Mouse (Mus musculus): Measurements from ENCODE around the gene D430042O09Rik. TPM values are rescaled to one million over a fixed set of nuclear protein-coding genes. Genes with fewer than 3 reads are reported as not detected.

Gene D430042O09Rik
- polyA plus RNA-seq (2015; fragmentation: Nextera tagmentation; extraction: Ambion mirVana): 6.2 and 8.0 TPM in 2 replicates

- Histone ChIP-seq H3K27ac (peak within 1 kb of the TSS; percentile 92), H3K27me3 (no peaks in the 10 kb centered on the region), H3K4me3 (peak within 1 kb of the TSS; percentile 71), H3K36me3 (peaks cover 17% of the 10 kb centered on the region), H3K9ac (peak within 1 kb of the TSS; percentile 76), H3K9me3 (replicated peaks) (no peaks in the 10 kb centered on the region), H3K4me2 (peak within 1 kb of the TSS; percentile 66), H3K4me1 (replicated peaks) (peaks cover 35% of the 10 kb centered on the region)
- 0% methylated on average over 45 of the region's 45 CpGs for WGBS
- ATAC-seq (replicated peaks; ENCODE audit: insufficient number of reproducible peaks, insufficient read depth, low FRiP score, low read depth): peak; percentile 98
Measured at GRCm38 (mm10) chr7:125707593-125708022, at the start of gene D430042O09Rik, which contains the start of gene Gtf3c1. Gene D430042O09Rik, plus strand, starts transcription at chr7:125707888. Gene Gtf3c1, minus strand, starts transcription at chr7:125707780.

- ATAC-seq (replicated peaks; ENCODE audit: insufficient number of reproducible peaks, insufficient read depth, low FRiP score, low read depth): no peak; the same call in 1 of the 2 replicates
- H3K27me3 ChIP-seq: no peaks in the 10 kb centered on the region
- H3K9ac ChIP-seq: no peak overlapping the region
- peaks cover 92% of the 10 kb centered on the region for H3K36me3 ChIP-seq
- WGBS: 64% methylated on average over 3 of the region's 3 CpGs
- H3K4me2 ChIP-seq: no peak overlapping the region
- H3K4me1 ChIP-seq (replicated peaks): 0 out of 2 replicates have a peak, but pooled peaks cover 3% of the 10 kb centered on the region
- H3K4me3 ChIP-seq: no peak overlapping the region
- H3K9me3 ChIP-seq (replicated peaks): no peaks in the 10 kb centered on the region
- H3K27ac ChIP-seq: no peak overlapping the region
Measured at GRCm38 (mm10) chr7:125663654-125664053, 44.0 kb upstream of the D430042O09Rik start.

GRCm38 (mm10) chr7:125670865-125671264 is 36.8 kb upstream of the D430042O09Rik start:
- Histone ChIP-seq H3K36me3 (peaks cover 96% of the 10 kb centered on the region), H3K9me3 (replicated peaks) (no peaks in the 10 kb centered on the region), H3K4me3 (no peak overlapping the region), H3K4me2 (no peak overlapping the region), H3K27ac (no peak overlapping the region), H3K27me3 (no peaks in the 10 kb centered on the region), H3K4me1 (replicated peaks) (no peaks in the 10 kb centered on the region), H3K9ac (no peak overlapping the region)
- WGBS: 74% methylated on average over 6 of the region's 6 CpGs
- ATAC-seq (replicated peaks; ENCODE audit: insufficient number of reproducible peaks, insufficient read depth, low FRiP score, low read depth): no peak

GRCm38 (mm10) chr7:125671396-125671795 is 36.3 kb upstream of the D430042O09Rik start:
- no peaks in the 10 kb centered on the region for H3K4me1 ChIP-seq (replicated peaks)
- WGBS: 78% methylated on average over 8 of the region's 8 CpGs
- H3K9ac ChIP-seq: no peak overlapping the region
- no peak overlapping the region for H3K27ac ChIP-seq
- ATAC-seq (replicated peaks; ENCODE audit: insufficient number of reproducible peaks, insufficient read depth, low FRiP score, low read depth): no peak
- no peaks in the 10 kb centered on the region for H3K9me3 ChIP-seq (replicated peaks)
- H3K36me3 ChIP-seq: peaks cover 96% of the 10 kb centered on the region
- H3K4me3 ChIP-seq: no peak overlapping the region
- no peak overlapping the region for H3K4me2 ChIP-seq
- H3K27me3 ChIP-seq: no peaks in the 10 kb centered on the region

- Histone ChIP-seq H3K4me1 (replicated peaks) (no peaks in the 10 kb centered on the region), H3K9me3 (replicated peaks) (no peaks in the 10 kb centered on the region), H3K27ac (no peak overlapping the region), H3K9ac (no peak overlapping the region), H3K4me2 (no peak overlapping the region), H3K4me3 (no peak overlapping the region), H3K36me3 (peaks cover 97% of the 10 kb centered on the region), H3K27me3 (no peaks in the 10 kb centered on the region)
- 74% methylated on average over 2 of the region's 2 CpGs for WGBS
- ATAC-seq (replicated peaks; ENCODE audit: insufficient number of reproducible peaks, insufficient read depth, low FRiP score, low read depth): no peak
Measured at GRCm38 (mm10) chr7:125674916-125675315, 32.8 kb upstream of the D430042O09Rik start.

GRCm38 (mm10) chr7:125678756-125679155 is 28.9 kb upstream of the D430042O09Rik start:
- Histone ChIP-seq H3K36me3 (peaks cover 85% of the 10 kb centered on the region), H3K4me3 (no peak overlapping the region), H3K9me3 (replicated peaks) (no peaks in the 10 kb centered on the region), H3K27ac (no peak overlapping the region), H3K27me3 (no peaks in the 10 kb centered on the region), H3K4me1 (replicated peaks) (no peaks in the 10 kb centered on the region), H3K9ac (no peak overlapping the region), H3K4me2 (no peak overlapping the region)
- 72% methylated on average over 8 of the region's 8 CpGs for WGBS
- ATAC-seq (replicated peaks; ENCODE audit: insufficient number of reproducible peaks, insufficient read depth, low FRiP score, low read depth): no peak

GRCm38 (mm10) chr7:125679936-125680335 is 27.8 kb upstream of the D430042O09Rik start:
- peaks cover 77% of the 10 kb centered on the region for H3K36me3 ChIP-seq
- H3K4me2 ChIP-seq: no peak overlapping the region
- H3K9me3 ChIP-seq (replicated peaks): no peaks in the 10 kb centered on the region
- 82% methylated on average over 9 of the region's 9 CpGs for WGBS
- H3K9ac ChIP-seq: no peak overlapping the region
- no peak for ATAC-seq (replicated peaks; ENCODE audit: insufficient number of reproducible peaks, insufficient read depth, low FRiP score, low read depth)
- no peak overlapping the region for H3K27ac ChIP-seq
- no peak overlapping the region for H3K4me3 ChIP-seq
- H3K27me3 ChIP-seq: no peaks in the 10 kb centered on the region
- H3K4me1 ChIP-seq (replicated peaks): no peaks in the 10 kb centered on the region

GRCm38 (mm10) chr7:125690516-125690915 is 17.2 kb upstream of the D430042O09Rik start:
- WGBS: 82% methylated on average over 4 of the region's 4 CpGs
- Histone ChIP-seq H3K9me3 (replicated peaks) (no peaks in the 10 kb centered on the region), H3K27ac (no peak overlapping the region), H3K4me2 (no peak overlapping the region), H3K4me1 (replicated peaks) (no peaks in the 10 kb centered on the region), H3K9ac (no peak overlapping the region), H3K4me3 (no peak overlapping the region), H3K27me3 (no peaks in the 10 kb centered on the region), H3K36me3 (peaks cover 92% of the 10 kb centered on the region)
- ATAC-seq (replicated peaks; ENCODE audit: insufficient number of reproducible peaks, insufficient read depth, low FRiP score, low read depth): no peak

- Histone ChIP-seq H3K36me3 (peaks cover 98% of the 10 kb centered on the region), H3K27ac (no peak overlapping the region), H3K4me1 (replicated peaks) (no peaks in the 10 kb centered on the region), H3K9ac (no peak overlapping the region), H3K4me2 (no peak overlapping the region), H3K9me3 (replicated peaks) (peaks cover 4% of the 10 kb centered on the region; the same call in 1 of the 2 replicates), H3K27me3 (no peaks in the 10 kb centered on the region), H3K4me3 (no peak overlapping the region)
- WGBS: 82% methylated on average over 5 of the region's 5 CpGs
- ATAC-seq (replicated peaks; ENCODE audit: insufficient number of reproducible peaks, insufficient read depth, low FRiP score, low read depth): no peak
Measured at GRCm38 (mm10) chr7:125694056-125694455, 13.6 kb upstream of the D430042O09Rik start.

- WGBS: 96% methylated on average over 1 of the region's 1 CpGs
- Histone ChIP-seq H3K36me3 (peaks cover 64% of the 10 kb centered on the region), H3K4me3 (no peak overlapping the region), H3K27ac (no peak overlapping the region), H3K9me3 (replicated peaks) (peaks cover 4% of the 10 kb centered on the region; the same call in 1 of the 2 replicates), H3K4me1 (replicated peaks) (peaks cover 24% of the 10 kb centered on the region), H3K9ac (no peak overlapping the region), H3K4me2 (no peak overlapping the region), H3K27me3 (no peaks in the 10 kb centered on the region)
- no peak for ATAC-seq (replicated peaks; ENCODE audit: insufficient number of reproducible peaks, insufficient read depth, low FRiP score, low read depth)
Measured at GRCm38 (mm10) chr7:125702791-125703190, 4.9 kb upstream of the D430042O09Rik start.

- ATAC-seq (replicated peaks; ENCODE audit: insufficient number of reproducible peaks, insufficient read depth, low FRiP score, low read depth): peak; percentile 80
- WGBS: under 1% methylated on average over 24 of the region's 24 CpGs
- no peaks in the 10 kb centered on the region for H3K27me3 ChIP-seq
Measured at GRCm38 (mm10) chr7:125707186-125707585, 502 bp upstream of the D430042O09Rik start.

GRCm38 (mm10) chr7:125708100-125708499 is 412 bp downstream of the D430042O09Rik start:
- peak overlapping the region; percentile 92 for H3K27ac ChIP-seq
- H3K4me3 ChIP-seq: peak overlapping the region; percentile 71
- peaks cover 12% of the 10 kb centered on the region for H3K36me3 ChIP-seq
- H3K27me3 ChIP-seq: no peaks in the 10 kb centered on the region
- 1% methylated on average over 15 of the region's 15 CpGs for WGBS
- ATAC-seq (replicated peaks; ENCODE audit: insufficient number of reproducible peaks, insufficient read depth, low FRiP score, low read depth): no peak
- peak overlapping the region; percentile 69 for H3K9ac ChIP-seq
- H3K9me3 ChIP-seq (replicated peaks): no peaks in the 10 kb centered on the region
- peaks cover 37% of the 10 kb centered on the region for H3K4me1 ChIP-seq (replicated peaks)
- peak overlapping the region; percentile 66 for H3K4me2 ChIP-seq

More at GRCm38 (mm10) chr7:125707186-125707585, 502 bp upstream of the D430042O09Rik start:
- Histone ChIP-seq H3K4me3 (peak overlapping the region; percentile 71), H3K9ac (peak overlapping the region; percentile 76), H3K4me2 (peak overlapping the region; percentile 66), H3K9me3 (replicated peaks) (no peaks in the 10 kb centered on the region), H3K4me1 (replicated peaks) (peaks cover 35% of the 10 kb centered on the region), H3K27ac (peak overlapping the region; percentile 92), H3K36me3 (peaks cover 21% of the 10 kb centered on the region)
